Mouse (Mus musculus): Measurements from ENCODE around the gene N4bp2l1.

DNA sequence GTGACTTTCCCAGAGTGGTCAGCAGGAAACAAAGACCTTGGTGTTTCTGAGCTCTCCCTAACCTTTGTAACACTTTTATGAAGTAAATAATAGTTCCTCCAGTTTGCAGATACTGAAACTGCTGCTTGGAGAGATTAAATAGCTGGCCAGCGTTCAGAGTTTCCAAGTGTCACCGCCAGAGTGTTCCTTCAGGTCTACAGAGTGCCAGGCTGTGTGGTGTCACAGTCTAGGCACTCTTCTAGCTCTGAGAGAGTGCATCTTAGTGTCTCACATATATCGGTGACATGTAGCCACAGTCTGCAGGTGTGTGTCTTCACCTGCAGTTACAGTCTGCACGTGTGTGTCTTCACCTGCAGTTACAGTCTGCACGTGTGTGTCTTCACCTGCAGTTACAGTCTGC is 13.8 kb downstream of the N4bp2l1 start:
- TF ChIP-seq CTCF (IDR thresholded peaks at IDR 0.05; ENCODE audit: low read depth) = no peak
- TF ChIP-seq EP300 (optimal IDR thresholded peaks at IDR 0.05) = no peak
